Mouse (Mus musculus) kidney, adult 2 months (tissue): Measurements from ENCODE around the gene Cish. TPM values are rescaled to one million over a fixed set of nuclear protein-coding genes. Genes with fewer than 3 reads are reported as not detected.

Experiments used
- DNase-seq: peaks from one replicate; pipeline ENCODE4 v3.0.0; 2021
- H3K27ac ChIP-seq: fragments of 200-500 bp; 2 replicates; pipeline ENCODE4 v1.5.1; 2012; ENCODE audit warnings: low read depth, low read length, control low read depth, inconsistent platforms; ENCODE audit not compliant: insufficient read depth
- H3K27me3 ChIP-seq: fragments of 200-500 bp; replicated peaks from 2 replicates; pipeline ENCODE4 v1.6.1; 2012; ENCODE audit warnings: mild to moderate bottlenecking, moderate library complexity, low read length, inconsistent platforms; ENCODE audit not compliant: control insufficient read depth, insufficient read depth
- H3K36me3 ChIP-seq: fragments of 200-500 bp; 2 replicates; pipeline ENCODE4 v1.6.1; 2012; ENCODE audit warnings: mild to moderate bottlenecking, moderate library complexity, low read length, inconsistent platforms; ENCODE audit not compliant: control insufficient read depth, insufficient read depth
- H3K4me1 ChIP-seq: fragments of 200-500 bp; 2 replicates; pipeline ENCODE4 v1.6.1; 2011; ENCODE audit warnings: low read length; ENCODE audit not compliant: control insufficient read depth, insufficient read depth
- H3K4me3 ChIP-seq: fragments of 200-500 bp; 2 replicates; pipeline ENCODE4 v1.5.1; 2011; ENCODE audit warnings: mild to moderate bottlenecking, low read depth, low read length, control low read depth; ENCODE audit not compliant: insufficient read depth
- CTCF ChIP-seq: fragments of 200-500 bp; conservative IDR thresholded peaks from 2 replicates; pipeline ENCODE4 v1.5.1; 2011; ENCODE audit warnings: low read depth, mild to moderate bottlenecking, control low read depth, low read length, moderate library complexity, mixed read lengths; ENCODE audit not compliant: insufficient read depth, insufficient read length
- POLR2A ChIP-seq: fragments of 200-500 bp; IDR thresholded peaks from one replicate; pipeline ENCODE4 v1.6.1; 2011; ENCODE audit warnings: low read depth, low read length, control low read depth
- WGBS: fragments of 180-500 bp; shearing (Covaris S2); methylation state at CpG from one replicate; pipeline ENCODE4 v1.1.7; 2018; 5-methylcytosine and 5-hydroxymethylcytosine counted together
- polyA plus RNA-seq: library from polyadenylated mRNA; depleted of rRNA; stranded (reverse); fragments of >200 nt; gene quantifications from 2 replicates; pipeline ENCODE4 v1.2.3, GENCODE M21; 2012; rRNA removed

Gene Cish
- polyA plus RNA-seq, 1 experiment: 49.7 TPM

GRCm38 (mm10) chr9:107340911-107341645 is 45.3 kb downstream of the Cish start:
- Histone ChIP-seq H3K27ac (no peak overlapping the region), H3K4me1 (peaks cover 9% of the 10 kb centered on the region; the same call in 1 of the 2 replicates), H3K4me3 (peak overlapping the region; percentile 75), H3K27me3 (no peaks in the 10 kb centered on the region), H3K36me3 (no peaks in the 10 kb centered on the region)
- TF ChIP-seq POLR2A (no peak), CTCF (no peak)
- no peak for DNase-seq
- 48% methylated on average over 12 of the region's 12 CpGs for WGBS

GRCm38 (mm10) chr9:107342201-107342709 is 46.4 kb downstream of the Cish start:
- H3K4me3 ChIP-seq: no peak overlapping the region
- WGBS: 95% methylated on average over 11 of the region's 11 CpGs
- no peak overlapping the region for H3K27ac ChIP-seq
- no peaks in the 10 kb centered on the region for H3K27me3 ChIP-seq
- peaks cover 9% of the 10 kb centered on the region; the same call in 1 of the 2 replicates for H3K4me1 ChIP-seq
- H3K36me3 ChIP-seq: no peaks in the 10 kb centered on the region
- no peak for DNase-seq
- TF ChIP-seq POLR2A (no peak), CTCF (no peak)

- WGBS: 48% methylated on average over 8 of the region's 8 CpGs
- DNase-seq: peak; percentile 57
- Histone ChIP-seq H3K27ac (peak overlapping the region; percentile 25; the same call in 1 of the 2 replicates), H3K4me1 (peaks cover 9% of the 10 kb centered on the region; the same call in 1 of the 2 replicates), H3K36me3 (no peaks in the 10 kb centered on the region), H3K27me3 (no peaks in the 10 kb centered on the region), H3K4me3 (no peak overlapping the region)
- TF ChIP-seq CTCF: no peak
- TF ChIP-seq POLR2A: no peak
Observed at GRCm38 (mm10) chr9:107343146-107343943, 47.5 kb downstream of the Cish start.

- H3K4me1 ChIP-seq: peaks cover 9% of the 10 kb centered on the region; the same call in 1 of the 2 replicates
- peak; percentile 17 for DNase-seq
- H3K27ac ChIP-seq: no peak overlapping the region
- TF ChIP-seq CTCF: no peak
- no peak for TF ChIP-seq POLR2A
- H3K36me3 ChIP-seq: no peaks in the 10 kb centered on the region
- no peak overlapping the region for H3K4me3 ChIP-seq
- 57% methylated on average over 6 of the region's 6 CpGs for WGBS
- H3K27me3 ChIP-seq: no peaks in the 10 kb centered on the region
Observed at GRCm38 (mm10) chr9:107344027-107344426, 48.2 kb downstream of the Cish start.

GRCm38 (mm10) chr9:107346081-107346480 is 50.3 kb downstream of the Cish start:
- Histone ChIP-seq H3K4me3 (no peak overlapping the region), H3K27ac (no peak overlapping the region), H3K27me3 (no peaks in the 10 kb centered on the region), H3K36me3 (no peaks in the 10 kb centered on the region), H3K4me1 (peaks cover 9% of the 10 kb centered on the region; the same call in 1 of the 2 replicates)
- 88% methylated on average over 8 of the region's 8 CpGs for WGBS
- TF ChIP-seq POLR2A (no peak), CTCF (no peak)
- no peak for DNase-seq

GRCm38 (mm10) chr9:107347586-107348183 is 51.9 kb downstream of the Cish start:
- Histone ChIP-seq H3K4me1 (peaks cover 9% of the 10 kb centered on the region; the same call in 1 of the 2 replicates), H3K27me3 (no peaks in the 10 kb centered on the region), H3K36me3 (no peaks in the 10 kb centered on the region), H3K27ac (no peak overlapping the region), H3K4me3 (no peak overlapping the region)
- WGBS: 56% methylated on average over 9 of the region's 9 CpGs
- DNase-seq: no peak
- no peak for TF ChIP-seq CTCF
- TF ChIP-seq POLR2A: no peak

- 65% methylated on average over 7 of the region's 7 CpGs for WGBS
- H3K4me1 ChIP-seq: no peaks in the 10 kb centered on the region
- no peak for TF ChIP-seq CTCF
- no peak for TF ChIP-seq POLR2A
- H3K36me3 ChIP-seq: no peaks in the 10 kb centered on the region
- H3K27me3 ChIP-seq: no peaks in the 10 kb centered on the region
- H3K27ac ChIP-seq: no peak overlapping the region
- no peak for DNase-seq
- H3K4me3 ChIP-seq: no peak overlapping the region
Observed at GRCm38 (mm10) chr9:107349321-107349720, 53.5 kb downstream of the Cish start.

Other genes with a start within 250 kb of the Cish start
- gene Dock3, start 64.1 kb upstream of the Cish start, polyA plus RNA-seq: 0.23 and 0.45 TPM in 2 replicates
- 24.3 and 25.7 TPM in 2 replicates for gene Mapkapk3, start 6.1 kb upstream of the Cish start, polyA plus RNA-seq
- gene Hemk1, start 42.3 kb downstream of the Cish start, polyA plus RNA-seq: 35.0 and 42.1 TPM in 2 replicates
- gene 6430571L13Rik, start 44.6 kb downstream of the Cish start, polyA plus RNA-seq: 6.1 and 7.4 TPM in 2 replicates
- gene Cacna2d2, start 103.6 kb downstream of the Cish start, polyA plus RNA-seq: 0.48 and 0.62 TPM in 2 replicates
- 52.1 and 63.6 TPM in 2 replicates for gene Tmem115, start 237.9 kb downstream of the Cish start, polyA plus RNA-seq
- 62.6 and 77.4 TPM in 2 replicates for gene Cyb561d2, start 246.2 kb downstream of the Cish start, polyA plus RNA-seq
- 61.5 and 62.6 TPM in 2 replicates for gene Nprl2, start 246.2 kb downstream of the Cish start, polyA plus RNA-seq